Comparison of ENCODE assay signal across 8 mouse cellular contexts in the genomic region with DNA sequence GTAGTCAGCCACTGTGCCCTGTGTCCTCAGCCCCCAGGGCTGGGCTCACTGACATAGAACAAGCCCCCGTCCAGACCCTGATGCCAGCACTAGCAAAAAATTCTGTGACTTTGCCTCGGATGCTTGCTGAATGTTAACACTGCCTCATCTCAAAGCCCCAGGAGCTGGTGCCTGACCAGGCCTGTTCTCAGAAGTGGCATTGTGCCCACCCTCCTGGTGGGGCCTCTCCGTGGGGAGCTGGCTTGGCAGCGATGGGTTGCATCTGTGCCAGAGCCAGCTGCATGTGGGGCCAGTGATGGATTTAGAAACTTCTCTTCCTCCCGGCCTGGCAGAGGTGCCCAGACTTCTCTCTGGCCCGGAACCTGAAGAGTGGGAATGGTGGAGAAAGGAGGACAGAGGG. TPM values are rescaled to one million over a fixed set of nuclear protein-coding genes. Genes with fewer than 3 reads are reported as not detected.
DNase-seq lines count a peak whose midpoint lies in the region; ATAC-seq and TF ChIP-seq lines count a peak whose summit lies in the region.

No protein-coding gene starts in this region.

- peaks cover 14% of the 10 kb centered on the region for H3K4me1 ChIP-seq in forebrain, embryonic 13.5 days
- peaks cover 7% of the 10 kb centered on the region; the same call in 1 of the 2 replicates for H3K4me1 ChIP-seq in forebrain, embryonic 10.5 days
- H3K4me1 ChIP-seq in midbrain, embryonic 14.5 days (ENCODE audit: control insufficient read depth, insufficient read depth, low read length): no peaks in the 10 kb centered on the region
- peaks cover 6% of the 10 kb centered on the region; the same call in 1 of the 2 replicates for H3K4me1 ChIP-seq in liver, postnatal 0 days (ENCODE audit: insufficient read depth)

- no peak overlapping the region for H3K4me2 ChIP-seq in forebrain, embryonic 13.5 days
- H3K4me2 ChIP-seq in midbrain, embryonic 14.5 days (ENCODE audit: low read length): no peak overlapping the region
- no peak overlapping the region for H3K4me2 ChIP-seq in liver, postnatal 0 days (ENCODE audit: low read depth, low read length)

- no peak for TF ChIP-seq EP300 in liver, postnatal 0 days (IDR thresholded peaks at IDR 0.05; ENCODE audit: low read depth)

- no peaks in the 10 kb centered on the region for H3K36me3 ChIP-seq in forebrain, embryonic 13.5 days (ENCODE audit: poor library complexity, severe bottlenecking)
- no peaks in the 10 kb centered on the region for H3K36me3 ChIP-seq in forebrain, embryonic 10.5 days (replicated peaks)
- H3K36me3 ChIP-seq in midbrain, embryonic 14.5 days (ENCODE audit: control insufficient read depth, insufficient read depth, low read length): no peaks in the 10 kb centered on the region
- H3K36me3 ChIP-seq in liver, postnatal 0 days (replicated peaks; ENCODE audit: insufficient read depth, low read length): no peaks in the 10 kb centered on the region

- no peak overlapping the region for H3K4me3 ChIP-seq in forebrain, embryonic 13.5 days
- no peak overlapping the region for H3K4me3 ChIP-seq in forebrain, embryonic 10.5 days
- no peak overlapping the region for H3K4me3 ChIP-seq in midbrain, embryonic 14.5 days (replicated peaks; ENCODE audit: low read depth, low read length)
- H3K4me3 ChIP-seq in liver, postnatal 0 days (ENCODE audit: low read depth, low read length): no peak overlapping the region

- H3K27me3 ChIP-seq in forebrain, embryonic 13.5 days: no peaks in the 10 kb centered on the region
- peaks cover 5% of the 10 kb centered on the region for H3K27me3 ChIP-seq in forebrain, embryonic 10.5 days (ENCODE audit: poor library complexity, severe bottlenecking)
- H3K27me3 ChIP-seq in midbrain, embryonic 14.5 days (ENCODE audit: control insufficient read depth, insufficient read depth, low read length): no peaks in the 10 kb centered on the region
- H3K27me3 ChIP-seq in liver, postnatal 0 days (ENCODE audit: insufficient read depth, low read length): no peaks in the 10 kb centered on the region

- ATAC-seq in forebrain, embryonic 13.5 days: peak; percentile 75
- ATAC-seq in midbrain, embryonic 14.5 days (ENCODE audit: low FRiP score, low TSS enrichment): peak; percentile 80
- ATAC-seq in liver, postnatal 0 days: no peak

- no peak for TF ChIP-seq CTCF in liver, postnatal 0 days (IDR thresholded peaks at IDR 0.05; ENCODE audit: low read depth)

- 64% methylated on average over 6 of the region's 6 CpGs for WGBS in forebrain, embryonic 13.5 days
- WGBS in forebrain, embryonic 10.5 days: 93% methylated on average over 6 of the region's 6 CpGs
- WGBS in midbrain, embryonic 14.5 days: 79% methylated on average over 6 of the region's 6 CpGs
- 76% methylated on average over 6 of the region's 6 CpGs for WGBS in liver, postnatal 0 days (ENCODE audit: insufficient replicate concordance)

- no peaks in the 10 kb centered on the region for H3K9me3 ChIP-seq in forebrain, embryonic 13.5 days (replicated peaks)
- H3K9me3 ChIP-seq in forebrain, embryonic 10.5 days: no peaks in the 10 kb centered on the region
- no peaks in the 10 kb centered on the region for H3K9me3 ChIP-seq in midbrain, embryonic 14.5 days (ENCODE audit: control insufficient read depth, low read length)
- no peaks in the 10 kb centered on the region for H3K9me3 ChIP-seq in liver, postnatal 0 days (ENCODE audit: low read length)

- DNase-seq in forebrain, embryonic 10.5 days (ENCODE audit: extremely low spot score, low spot score): no peak
- DNase-seq in adrenal gland, postnatal 25 days: peak; percentile 55
- peak; percentile 56 to 80 for DNase-seq in frontal cortex, postnatal 25 days (ENCODE audit: low spot score in 2 of 2)
- DNase-seq in heart, postnatal 36 days: peak; percentile 68 to 74
- DNase-seq in midbrain, embryonic 14.5 days: peak; percentile 77
- no peak for DNase-seq in embryo, embryonic 9.5 days (ENCODE audit: extremely low spot score)
- no peak for DNase-seq in liver, postnatal 0 days

- peak overlapping the region; percentile 27; the same call in 1 of the 2 replicates for H3K27ac ChIP-seq in forebrain, embryonic 13.5 days
- H3K27ac ChIP-seq in forebrain, embryonic 10.5 days: no peak overlapping the region
- peak overlapping the region; percentile 71; the same call in 1 of the 2 replicates for H3K27ac ChIP-seq in midbrain, embryonic 14.5 days (replicated peaks; ENCODE audit: low read depth, low read length)
- no peak overlapping the region for H3K27ac ChIP-seq in liver, postnatal 0 days (ENCODE audit: low read depth)

- intact Hi-C loops in heart, postnatal 36 days (cut with DNase I): no loop called here

- no peak overlapping the region; the same call in 1 of the 2 replicates for H3K9ac ChIP-seq in forebrain, embryonic 13.5 days
- no peak overlapping the region for H3K9ac ChIP-seq in midbrain, embryonic 14.5 days (replicated peaks; ENCODE audit: low read length)
- no peak overlapping the region for H3K9ac ChIP-seq in liver, postnatal 0 days (replicated peaks)

RNA-seq across cellular contexts. Expression of gene Ramp1, which starts 30.2 kb away (rescaled TPM):
- polyA plus RNA-seq in forebrain, embryonic 13.5 days (2015; fragmentation: Nextera tagmentation; extraction: Ambion mirVana): 0.31 and 0.59 TPM in 2 replicates
- 0.06 and 0.10 TPM in 2 replicates for polyA plus RNA-seq in forebrain, embryonic 10.5 days (2016; fragmentation: Nextera tagmentation; extraction: Ambion mirVana)
- 6.4 and 8.1 TPM in 2 replicates for total RNA-seq in adrenal gland, postnatal 25 days (2021)
- 10 to 100 TPM in 1 of 2 experiments, 1 to 10 TPM in 1; 6.4 to 11.0 TPM for total RNA-seq in heart, postnatal 36 days (2021)
- polyA plus RNA-seq in midbrain, embryonic 14.5 days (2014; fragmentation: Nextera tagmentation; extraction: Ambion mirVana): 2.6 and 7.4 TPM in 2 replicates
- 9.6 and 10.6 TPM in 2 replicates for polyA plus RNA-seq in liver, postnatal 0 days (2015; fragmentation: Nextera tagmentation; extraction: Ambion mirVana)

RNA-seq across cellular contexts. Expression of gene Ube2f, which starts 40.3 kb away (rescaled TPM):
- 81.3 and 82.6 TPM in 2 replicates for polyA plus RNA-seq in forebrain, embryonic 13.5 days (2015; fragmentation: Nextera tagmentation; extraction: Ambion mirVana)
- 95.3 and 99.9 TPM in 2 replicates for polyA plus RNA-seq in forebrain, embryonic 10.5 days (2016; fragmentation: Nextera tagmentation; extraction: Ambion mirVana)
- 71.1 and 79.9 TPM in 2 replicates for total RNA-seq in adrenal gland, postnatal 25 days (2021)
- 10 to 100 TPM; 45.1 to 50.0 TPM for total RNA-seq in heart, postnatal 36 days (2021)
- 67.5 and 75.2 TPM in 2 replicates for polyA plus RNA-seq in midbrain, embryonic 14.5 days (2014; fragmentation: Nextera tagmentation; extraction: Ambion mirVana)
- polyA plus RNA-seq in liver, postnatal 0 days (2015; fragmentation: Nextera tagmentation; extraction: Ambion mirVana): 49.1 and 53.0 TPM in 2 replicates

Comparison
In these comparisons a context has a peak if more than half of its experiments do, and no peak if none do; other contexts are left out.
1. H3K27ac ChIP-seq: peak in forebrain, embryonic 13.5 days (single experiment) and midbrain, embryonic 14.5 days (single experiment); none in forebrain, embryonic 10.5 days (single experiment) and liver, postnatal 0 days (single experiment).
2. DNase-seq: peak in adrenal gland, postnatal 25 days (single experiment), frontal cortex, postnatal 25 days (2 of 2), heart, postnatal 36 days (2 of 2) and midbrain, embryonic 14.5 days (single experiment); none in forebrain, embryonic 10.5 days (single experiment), embryo, embryonic 9.5 days (single experiment) and liver, postnatal 0 days (single experiment).